Mouse (Mus musculus) naive thymus-derived CD4-positive, alpha-beta T cell, adult 2 months (primary cell): ENCODE measurements around the gene Mrps33.
A peak's percentile ranks its signal among the peaks of the same experiment; 100 is the strongest.

Source experiments
- DNase-seq: peaks from one replicate; pipeline ENCODE4 v3.0.0-alpha.2; 2011; ENCODE audit warnings: low read depth

Mrps33 gene

DNA sequence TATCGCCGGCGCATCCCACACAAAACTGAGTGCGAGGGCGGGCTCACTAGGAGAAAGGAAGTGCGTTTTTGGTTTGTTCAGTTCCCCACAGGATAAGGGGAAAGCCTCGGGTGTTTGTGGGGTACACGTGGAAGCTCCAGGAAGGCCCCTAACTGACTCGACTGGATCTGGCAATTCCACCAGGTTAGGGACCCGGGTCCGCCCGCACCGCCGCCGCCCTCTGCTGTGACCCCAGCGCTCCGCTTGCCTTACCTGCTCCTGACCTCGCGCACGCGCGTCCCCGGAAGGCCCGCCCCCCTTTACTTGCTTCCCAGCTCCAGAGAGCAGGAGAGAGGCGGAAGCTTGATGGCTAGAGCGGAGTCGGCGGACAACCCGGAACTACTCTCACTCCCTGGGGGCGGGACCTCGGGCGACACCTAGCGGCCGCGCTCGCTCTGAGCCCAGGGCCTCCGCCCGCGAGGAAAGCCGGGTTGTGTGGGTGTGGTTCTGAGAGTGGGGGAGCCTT is at the start of gene Mrps33:
Mrps33 (minus strand) TSS at position 377 of the 505 bp plus-strand sequence.
- peak; percentile 96 for DNase-seq

DNA sequence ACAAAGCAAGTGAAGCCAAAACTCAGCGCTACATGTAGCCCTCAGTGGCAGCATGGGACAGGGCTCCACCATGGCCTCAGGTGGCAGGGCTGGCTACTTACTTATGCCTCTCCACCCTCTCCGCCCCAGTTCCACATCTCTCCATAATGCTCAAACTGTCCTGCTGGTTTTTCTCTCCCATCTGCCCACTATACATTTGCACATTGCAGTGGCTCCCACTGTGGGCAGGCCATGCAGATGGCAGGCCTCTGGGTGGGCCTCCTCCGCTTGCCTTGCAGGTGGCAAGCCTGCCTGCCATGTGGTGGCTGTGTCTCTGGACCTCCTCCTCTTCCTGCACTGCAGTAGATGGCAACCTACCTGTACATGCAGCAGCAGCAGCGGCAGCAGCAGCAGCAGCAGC is 38.9 kb upstream of the Mrps33 start:
- DNase-seq = no peak

DNA sequence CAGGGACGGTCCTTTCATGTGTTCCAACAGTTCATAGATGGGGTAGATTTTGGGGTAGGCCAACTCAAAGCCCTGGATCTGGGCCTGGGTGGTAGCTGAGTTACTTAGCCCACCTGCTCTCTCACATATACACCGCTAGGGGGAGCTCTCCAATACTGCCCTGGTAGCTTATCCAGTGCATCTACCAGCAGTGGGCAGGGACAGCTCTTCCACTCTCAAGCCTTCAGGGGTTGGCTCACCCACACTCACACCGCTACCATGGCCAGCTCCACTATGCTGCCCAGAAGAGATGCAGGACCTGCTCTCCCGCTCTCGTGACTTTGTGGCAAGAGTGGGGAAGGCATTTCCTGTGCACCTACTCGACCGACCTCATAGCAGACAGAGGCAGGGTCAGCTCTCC is 38.0 kb upstream of the Mrps33 start:
- peak; percentile 8 for DNase-seq

DNA sequence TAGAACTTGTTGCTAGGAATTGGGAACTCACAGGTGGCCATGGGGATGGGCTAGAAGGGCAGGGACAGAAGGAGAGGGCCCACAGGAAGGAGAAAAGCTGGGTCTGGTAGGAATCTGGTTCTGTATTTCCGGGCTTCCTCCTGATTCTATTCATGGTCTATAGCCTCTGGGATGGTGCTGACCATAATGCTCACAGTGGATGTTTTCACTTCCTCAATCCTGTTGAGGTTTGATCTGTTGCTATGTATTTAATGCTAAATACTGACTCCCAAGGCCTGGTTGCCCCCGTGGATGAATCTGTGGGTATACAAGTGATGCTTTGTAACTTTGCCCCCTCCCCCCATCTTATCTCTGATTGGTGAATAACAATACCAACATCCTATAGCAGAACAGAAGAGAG is 36.8 kb upstream of the Mrps33 start:
- no peak for DNase-seq

DNA sequence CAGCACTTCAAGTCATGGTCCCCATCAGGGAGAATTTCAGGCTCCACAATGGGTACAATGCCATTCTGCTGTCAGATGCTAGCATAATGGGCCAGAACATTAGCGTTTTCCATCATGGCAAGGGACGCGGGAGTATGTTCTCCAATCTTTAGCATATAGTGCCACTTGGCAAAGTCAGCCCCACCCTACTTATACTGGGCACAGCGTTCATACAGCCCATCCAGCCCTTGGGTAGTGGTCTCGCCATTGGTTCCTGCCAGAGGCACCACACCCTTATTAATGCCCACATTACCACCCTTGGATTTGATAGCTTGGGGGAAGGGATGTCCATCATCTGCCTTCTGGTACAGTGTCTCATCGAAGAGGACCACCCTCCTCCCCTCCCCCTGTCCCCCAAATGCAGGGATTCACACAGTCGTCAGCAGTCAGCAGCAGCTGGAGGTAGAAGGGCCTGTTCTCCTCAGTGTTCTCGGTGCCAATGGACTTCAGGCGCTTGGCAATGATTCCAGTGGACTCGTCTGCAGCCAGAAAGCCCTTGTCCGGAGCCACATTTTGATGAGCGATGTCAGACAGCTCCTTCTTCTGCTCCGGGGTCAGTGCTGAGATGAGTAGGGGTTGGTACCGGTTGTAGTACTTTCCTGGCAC is 33.0 kb upstream of the Mrps33 start:
- no peak for DNase-seq

DNA sequence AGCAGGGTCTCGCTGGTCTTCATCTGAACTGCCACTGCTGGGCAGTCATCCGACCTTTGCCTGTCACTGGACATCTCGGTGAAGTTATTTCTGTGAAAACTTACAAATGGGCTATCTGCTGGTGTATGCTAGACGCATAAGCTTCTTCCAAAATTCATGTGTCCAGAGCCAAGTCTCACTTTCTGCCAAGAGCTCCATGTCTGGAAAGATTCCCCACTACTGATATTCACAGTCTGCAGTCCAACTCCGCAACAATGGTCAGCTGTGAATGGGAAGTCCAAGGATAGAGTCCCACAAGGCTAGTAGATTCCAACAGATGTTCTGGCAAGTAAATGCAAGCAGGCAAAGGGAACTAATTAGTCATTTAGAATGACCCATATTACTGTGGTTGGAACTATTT is 17.9 kb upstream of the Mrps33 start:
- DNase-seq = no peak

DNA sequence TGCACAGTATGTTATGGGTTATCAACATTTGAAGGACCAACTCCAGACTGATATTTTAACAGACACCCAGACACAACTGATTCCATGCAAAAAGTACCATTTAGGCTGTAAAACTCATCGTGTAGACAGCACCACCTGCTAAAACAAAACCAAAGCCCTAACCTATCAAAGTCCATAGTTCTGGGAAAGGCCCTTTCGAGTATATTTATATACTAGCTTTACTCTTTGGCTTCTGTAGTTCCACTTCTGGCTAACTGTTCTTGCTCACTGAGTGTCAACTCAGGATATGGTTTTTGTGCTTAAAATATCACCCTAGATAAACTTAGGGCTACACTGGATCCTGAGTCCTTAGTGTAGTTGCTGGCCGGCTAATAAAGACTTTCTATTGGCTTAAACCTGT is 10.5 kb upstream of the Mrps33 start:
- no peak for DNase-seq

DNA sequence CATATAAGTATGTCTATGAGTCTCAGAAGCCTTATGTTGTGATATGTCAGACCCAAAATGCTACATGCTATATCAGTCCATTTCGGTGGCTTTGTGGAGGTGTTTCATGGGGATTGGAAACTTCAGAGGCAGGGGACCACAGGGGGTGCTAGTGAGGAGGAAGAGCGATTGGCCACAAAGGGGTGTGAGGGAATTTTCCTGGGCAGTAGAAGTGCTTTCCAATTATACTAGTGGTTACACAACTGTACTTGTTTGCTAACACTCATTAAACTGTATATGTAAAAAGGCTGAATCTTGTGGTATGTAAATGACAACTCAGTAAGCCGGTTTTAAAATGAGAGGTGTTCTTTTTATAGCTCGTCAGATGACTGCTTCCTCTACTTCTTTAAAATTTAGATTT is 8.1 kb upstream of the Mrps33 start:
- DNase-seq = no peak

DNA sequence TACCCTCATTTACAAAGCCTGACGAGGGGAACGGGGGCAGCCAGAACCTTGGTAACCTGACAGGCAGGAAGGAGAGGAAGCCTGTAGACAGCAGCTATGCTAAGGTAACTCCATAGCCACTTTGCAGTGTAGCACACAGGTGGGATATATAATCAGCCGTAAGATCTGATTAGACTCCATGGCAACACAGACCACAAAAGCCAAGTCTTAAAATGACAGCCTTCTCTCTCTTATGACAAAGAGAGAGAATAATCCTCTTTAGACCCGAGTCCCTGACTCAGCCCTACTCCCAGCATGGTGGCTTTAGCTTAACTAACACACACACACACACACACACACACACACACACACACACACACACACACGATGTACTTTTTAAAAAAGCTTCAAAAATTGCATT is 2.3 kb downstream of the Mrps33 start:
- no peak for DNase-seq

DNA sequence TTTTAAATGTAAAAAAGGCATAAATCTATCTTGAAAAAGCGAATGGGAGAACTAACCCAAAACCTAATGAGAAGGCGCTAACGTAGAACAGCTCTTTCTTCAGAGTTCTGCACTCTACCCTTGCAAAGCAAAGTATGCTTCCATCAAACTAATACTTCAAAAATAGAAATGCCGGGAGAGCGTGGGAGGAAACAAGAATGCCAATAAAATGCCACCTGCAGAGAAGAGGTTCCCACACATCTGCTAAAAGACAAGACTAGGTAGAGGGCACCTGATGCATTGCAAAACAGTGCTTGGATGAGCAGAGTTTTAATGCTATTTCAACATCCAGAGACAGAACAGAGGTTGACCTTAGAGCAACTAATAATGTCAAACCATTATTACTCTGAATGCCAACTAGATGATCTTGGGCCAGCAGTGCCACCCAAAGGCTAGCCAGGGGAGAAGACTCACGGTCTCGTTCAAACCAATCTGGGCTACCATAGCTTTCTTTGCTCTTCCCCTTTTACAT is 3.7 kb downstream of the Mrps33 start:
- no peak for DNase-seq

DNA sequence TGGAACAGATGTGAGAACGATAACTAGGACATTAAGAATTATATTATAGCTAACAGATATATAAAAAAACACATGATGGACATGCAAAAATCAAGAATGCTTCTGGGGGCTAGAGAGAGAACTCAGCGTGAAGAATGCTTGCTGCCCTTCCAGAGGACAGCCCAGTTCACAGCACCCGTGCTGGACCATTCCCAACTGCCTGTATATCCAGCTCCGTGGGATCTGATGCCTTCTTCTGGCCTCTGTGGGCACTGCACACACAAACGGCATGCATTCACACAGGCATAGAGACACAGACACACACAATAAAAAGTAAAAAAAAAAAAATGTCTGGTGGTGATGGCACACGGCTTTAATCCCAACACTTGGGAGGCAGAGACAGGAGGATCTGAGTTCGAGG is 4.5 kb downstream of the Mrps33 start:
- no peak for DNase-seq

DNA sequence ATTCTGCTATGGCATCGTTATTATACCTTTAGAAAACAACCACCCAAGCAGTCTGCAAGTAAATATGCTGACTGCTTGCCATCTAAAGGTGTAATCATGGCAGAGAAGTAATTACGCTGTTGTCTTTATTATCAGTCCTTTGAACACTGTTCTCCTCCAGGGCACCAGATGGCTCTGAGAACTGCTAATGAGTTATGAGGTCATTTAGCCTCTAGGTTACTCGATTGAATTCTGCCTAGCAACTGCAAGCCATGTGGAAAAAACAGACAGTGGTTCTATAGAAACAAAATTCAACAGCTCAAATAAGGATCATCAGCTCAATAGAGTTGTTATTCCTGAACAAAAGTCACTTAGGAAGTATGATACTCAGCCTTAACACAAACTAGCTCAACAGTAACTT is 4.9 kb downstream of the Mrps33 start:
- DNase-seq = no peak

DNA sequence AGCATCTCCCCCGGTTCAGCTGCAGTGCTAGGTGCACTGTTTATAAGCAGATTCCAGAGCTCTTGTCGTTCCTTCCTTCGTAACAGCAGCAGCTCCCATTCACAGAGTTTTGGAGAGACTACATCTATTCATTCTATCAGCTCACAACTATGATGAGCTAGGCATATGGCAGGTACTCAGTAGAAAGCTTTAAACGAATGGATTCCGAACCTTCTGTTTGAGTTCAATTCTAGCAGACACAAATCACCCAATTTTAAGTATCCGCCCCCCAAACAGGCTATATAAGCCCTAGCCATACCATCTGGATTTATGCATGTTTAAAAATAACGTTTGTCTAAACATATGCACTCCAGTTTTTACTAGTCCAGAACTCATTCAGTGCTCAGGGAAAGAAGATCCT is 9.8 kb downstream of the Mrps33 start:
- no peak for DNase-seq

DNA sequence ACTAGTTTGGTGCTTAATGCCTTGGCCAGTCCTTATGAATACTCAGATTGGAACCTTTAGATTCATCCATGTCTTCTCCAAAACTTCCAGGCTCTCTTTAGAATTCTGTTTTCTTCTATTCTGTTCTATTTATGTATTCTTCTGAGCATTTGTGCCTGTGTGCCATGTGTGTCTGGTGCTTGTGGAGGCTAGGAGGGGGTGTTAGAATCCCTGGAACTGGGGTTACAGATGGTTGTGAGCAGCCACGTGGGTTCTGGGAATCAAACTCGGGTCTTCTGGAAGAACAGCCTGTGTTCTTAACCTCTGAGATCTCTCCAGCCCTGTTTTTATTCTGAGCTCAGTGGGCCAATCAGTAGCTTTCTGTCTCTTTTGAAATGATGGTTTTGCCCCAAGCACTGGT is 13.7 kb downstream of the Mrps33 start:
- DNase-seq = no peak

DNA sequence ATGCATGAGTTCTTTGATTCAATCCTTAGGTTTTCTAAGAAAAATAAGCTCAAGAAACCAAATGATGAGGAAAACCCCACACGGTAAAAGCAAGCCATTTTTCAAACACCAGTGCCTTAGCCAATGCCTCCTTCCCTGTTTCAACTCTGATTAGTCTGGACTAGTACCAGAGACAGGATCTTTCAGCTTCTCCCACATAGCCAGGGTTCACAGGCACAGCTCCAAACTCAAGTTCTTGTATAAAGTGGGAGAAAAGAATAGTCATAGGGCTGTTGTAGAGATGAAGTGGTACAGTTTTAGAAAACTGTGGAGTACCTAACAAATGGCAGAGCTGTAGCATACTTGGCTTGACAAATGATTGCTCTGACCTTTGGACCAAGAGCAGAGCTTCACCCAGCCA is 14.6 kb downstream of the Mrps33 start:
- no peak for DNase-seq

DNA sequence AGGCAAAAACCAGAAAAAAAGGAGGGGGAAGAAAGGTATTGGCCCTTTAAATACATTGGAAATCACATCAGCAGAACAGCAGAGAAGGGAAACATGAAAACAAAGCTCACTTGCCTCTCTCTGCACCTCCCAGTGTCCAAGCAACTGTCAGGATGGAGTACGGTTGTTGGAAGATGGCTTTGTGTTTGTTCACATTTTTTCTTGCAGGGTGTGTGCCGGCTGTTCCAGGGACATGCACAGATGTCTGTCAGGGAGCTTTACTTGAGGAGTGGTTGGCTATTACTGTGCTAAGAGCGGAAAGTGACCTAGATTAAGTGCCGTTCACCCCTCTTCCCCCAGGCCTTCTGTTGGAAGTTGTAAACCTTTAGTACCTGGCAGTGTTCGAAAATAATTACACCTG is 19.0 kb downstream of the Mrps33 start:
- no peak for DNase-seq

DNA sequence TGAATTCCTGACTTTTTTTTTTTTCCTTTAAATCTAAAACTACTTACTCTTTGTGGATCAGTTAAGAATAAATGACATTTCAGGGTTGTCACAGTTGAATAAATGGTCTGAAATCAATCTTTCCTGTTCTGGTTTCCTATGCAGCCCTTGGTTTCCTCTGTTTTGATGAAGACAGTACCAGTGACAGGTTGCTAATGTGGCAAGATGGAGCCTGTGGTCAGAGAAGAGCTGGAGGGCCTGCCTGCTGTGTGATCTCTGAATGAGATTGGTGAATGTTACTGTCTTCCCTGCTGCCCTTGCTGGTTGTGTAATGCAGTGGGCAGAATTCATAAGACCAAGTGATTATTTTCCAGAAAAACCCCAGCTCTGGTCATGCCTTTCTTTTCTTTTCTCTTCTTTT is 22.4 kb downstream of the Mrps33 start:
- DNase-seq = no peak

DNA sequence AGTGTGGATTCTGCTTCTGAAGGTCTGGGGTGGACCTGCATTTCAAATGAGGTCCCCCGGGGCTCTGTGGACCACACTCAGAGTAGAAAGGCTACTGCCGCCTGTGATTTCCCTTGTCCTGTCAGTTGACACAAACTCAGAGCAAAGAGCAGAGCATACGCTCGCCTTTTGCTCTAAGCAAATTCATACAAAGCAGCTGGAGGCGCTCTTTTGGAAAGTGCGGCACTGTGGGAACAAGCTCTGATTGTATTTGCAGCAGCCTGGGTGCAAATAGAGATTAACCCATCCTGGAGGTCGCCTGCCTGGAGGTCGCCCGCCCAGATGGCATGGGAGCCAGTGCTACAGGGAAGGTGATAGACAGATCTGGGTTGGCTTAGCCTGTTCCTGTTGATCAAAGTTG is 23.0 kb downstream of the Mrps33 start:
- DNase-seq = no peak

DNA sequence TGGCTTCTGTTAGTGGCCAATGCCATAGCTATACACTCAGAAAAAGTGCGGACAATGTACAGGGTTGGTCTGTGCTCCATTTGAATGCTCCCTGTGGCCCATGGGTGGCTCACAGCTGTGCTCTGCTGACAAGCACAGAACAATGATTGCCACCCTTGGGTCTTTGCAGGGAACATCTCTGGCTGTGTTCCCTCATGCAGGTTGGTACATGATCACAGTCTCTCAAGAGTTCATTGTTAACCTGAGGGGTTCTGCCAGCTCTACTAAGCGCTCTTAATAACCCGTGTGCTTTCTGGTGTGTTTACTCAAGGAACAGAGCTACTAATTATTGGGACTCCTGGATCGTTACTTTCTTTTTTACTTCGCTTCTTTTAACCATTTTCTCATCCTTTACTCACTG is 24.8 kb downstream of the Mrps33 start:
- no peak for DNase-seq

DNA sequence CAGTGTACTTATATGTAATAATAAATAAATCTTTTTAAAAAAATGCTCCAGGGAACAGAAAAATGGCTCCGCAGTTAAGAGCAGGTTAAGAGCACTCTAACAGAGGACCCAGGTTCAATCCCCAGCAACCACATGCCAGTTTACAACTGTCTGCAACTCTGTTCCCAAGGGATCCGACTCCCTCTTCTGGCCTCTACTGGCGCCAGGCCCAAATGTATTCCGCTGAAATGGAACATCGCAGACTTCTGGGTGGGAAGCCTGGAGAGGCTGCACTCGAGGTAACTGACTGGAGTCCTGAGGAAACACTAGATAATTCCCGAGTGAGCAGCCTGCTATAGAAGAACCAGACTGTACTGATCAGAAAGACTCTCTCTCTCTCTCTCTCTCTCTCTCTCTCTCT is 27.3 kb downstream of the Mrps33 start:
- DNase-seq = no peak

DNA sequence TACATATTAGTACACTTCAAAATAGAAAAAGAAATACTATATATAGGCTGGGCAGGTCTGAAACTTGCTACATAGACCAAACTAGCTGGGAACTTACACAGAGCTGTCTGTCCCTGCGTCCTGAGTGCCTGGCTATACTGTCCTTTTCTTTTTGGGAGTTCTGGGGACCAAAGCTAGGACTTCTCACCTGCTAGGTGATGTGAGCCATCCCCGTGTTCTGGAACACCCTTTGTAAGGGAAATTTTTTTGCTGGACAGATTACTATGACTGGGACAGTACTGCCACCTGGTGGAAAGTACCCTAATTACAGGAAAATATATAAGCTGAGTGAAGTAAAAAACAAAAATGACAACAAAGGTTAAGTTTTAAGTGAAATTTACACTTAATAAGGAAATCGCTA is 28.2 kb downstream of the Mrps33 start:
- peak; percentile 79 for DNase-seq

DNA sequence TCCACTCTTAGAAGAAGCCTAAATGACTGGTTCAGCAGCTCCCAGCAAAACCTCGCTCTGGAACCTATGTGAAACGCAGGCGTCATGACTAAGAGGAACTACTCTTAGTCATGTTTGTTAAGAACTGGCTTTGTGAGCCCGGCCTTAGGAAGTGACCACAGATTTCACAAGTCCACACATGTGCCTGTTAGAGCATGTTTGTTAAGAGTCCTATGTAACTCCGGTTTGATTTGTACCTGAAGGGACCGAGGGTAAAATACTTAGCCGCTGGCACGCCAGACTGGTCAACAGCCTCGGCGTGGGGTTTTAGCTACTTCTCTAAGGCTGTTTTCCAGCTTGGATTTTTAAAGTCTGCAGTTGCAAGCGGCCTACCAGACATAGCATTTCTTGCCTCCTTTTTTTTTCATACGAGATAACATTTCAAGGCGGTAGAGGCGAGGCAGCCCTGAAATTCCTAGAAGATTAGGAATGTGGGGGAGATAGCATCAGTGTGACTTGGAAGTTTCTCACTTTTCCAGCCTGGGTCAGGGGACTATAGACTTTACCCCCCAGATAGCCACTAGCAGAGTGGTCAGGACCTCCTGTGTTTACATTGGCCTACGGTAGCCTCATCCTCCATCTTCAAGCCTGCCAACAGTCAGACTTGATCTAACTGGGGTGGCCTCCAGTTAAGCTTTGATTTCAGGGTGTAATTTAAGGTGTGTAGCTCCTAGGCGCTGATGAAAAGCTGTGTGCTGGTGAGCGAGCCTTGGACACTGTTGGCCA is 28.8 kb downstream of the Mrps33 start:
- no peak for DNase-seq

DNA sequence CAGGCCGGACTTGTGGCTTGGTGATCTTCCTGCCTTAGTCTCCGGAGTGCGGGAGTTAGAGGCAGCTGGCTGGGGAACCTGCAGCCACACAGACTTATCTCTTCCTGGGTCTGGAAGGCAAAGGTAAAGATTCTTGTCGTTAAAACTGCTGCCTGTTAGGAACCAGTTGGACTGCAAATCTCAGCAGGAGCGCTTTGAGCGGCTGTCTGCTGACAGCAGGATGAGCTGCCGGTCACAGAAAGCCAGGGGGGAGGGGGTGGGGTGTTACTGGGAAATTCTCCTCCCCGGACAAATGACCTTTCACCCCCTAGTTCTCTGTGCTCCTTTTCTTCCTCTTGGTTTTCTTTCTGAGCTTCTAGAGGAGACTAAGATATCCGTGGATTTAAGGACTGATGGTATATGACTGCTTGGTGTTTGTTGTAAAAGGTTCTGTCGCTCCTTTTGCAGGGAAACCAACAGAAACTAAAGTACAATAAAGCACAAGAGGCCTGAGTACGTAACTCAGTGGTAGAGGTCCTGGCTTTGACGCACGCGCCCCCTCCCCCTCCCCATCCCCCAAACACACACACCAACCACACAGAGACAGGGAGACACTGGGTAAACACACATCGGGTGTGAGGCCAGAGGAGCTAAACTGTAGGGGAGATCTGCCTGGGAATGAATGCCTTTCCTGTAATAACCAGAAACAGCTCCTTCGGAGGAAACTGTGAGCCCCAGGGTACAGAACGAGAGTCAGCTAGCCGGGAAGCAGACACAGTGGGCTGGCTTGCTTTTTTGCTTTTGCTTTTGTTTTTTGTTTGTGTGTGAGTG is 29.7 kb downstream of the Mrps33 start:
- DNase-seq = peak; percentile 29
